Mouse (Mus musculus) heart, postnatal 0 days (tissue): ENCODE measurements at regions not wholly inside any gene's neighbourhood (a gene's known extent, or its start where the extent isn't known, plus 50 kb on each side); places are given as distances from the start of the nearest gene placed in this dataset.

Experiments used
- CTCF ChIP-seq: IDR thresholded peaks from 2 replicates; pipeline ENCODE4 v1.5.1; 2016; ENCODE audit warnings: antibody characterized with exemption, control low read depth, low read depth
- EP300 ChIP-seq: IDR thresholded peaks from 2 replicates; pipeline ENCODE4 v1.6.1; 2016; ENCODE audit warnings: antibody characterized with exemption, low read depth

DNA sequence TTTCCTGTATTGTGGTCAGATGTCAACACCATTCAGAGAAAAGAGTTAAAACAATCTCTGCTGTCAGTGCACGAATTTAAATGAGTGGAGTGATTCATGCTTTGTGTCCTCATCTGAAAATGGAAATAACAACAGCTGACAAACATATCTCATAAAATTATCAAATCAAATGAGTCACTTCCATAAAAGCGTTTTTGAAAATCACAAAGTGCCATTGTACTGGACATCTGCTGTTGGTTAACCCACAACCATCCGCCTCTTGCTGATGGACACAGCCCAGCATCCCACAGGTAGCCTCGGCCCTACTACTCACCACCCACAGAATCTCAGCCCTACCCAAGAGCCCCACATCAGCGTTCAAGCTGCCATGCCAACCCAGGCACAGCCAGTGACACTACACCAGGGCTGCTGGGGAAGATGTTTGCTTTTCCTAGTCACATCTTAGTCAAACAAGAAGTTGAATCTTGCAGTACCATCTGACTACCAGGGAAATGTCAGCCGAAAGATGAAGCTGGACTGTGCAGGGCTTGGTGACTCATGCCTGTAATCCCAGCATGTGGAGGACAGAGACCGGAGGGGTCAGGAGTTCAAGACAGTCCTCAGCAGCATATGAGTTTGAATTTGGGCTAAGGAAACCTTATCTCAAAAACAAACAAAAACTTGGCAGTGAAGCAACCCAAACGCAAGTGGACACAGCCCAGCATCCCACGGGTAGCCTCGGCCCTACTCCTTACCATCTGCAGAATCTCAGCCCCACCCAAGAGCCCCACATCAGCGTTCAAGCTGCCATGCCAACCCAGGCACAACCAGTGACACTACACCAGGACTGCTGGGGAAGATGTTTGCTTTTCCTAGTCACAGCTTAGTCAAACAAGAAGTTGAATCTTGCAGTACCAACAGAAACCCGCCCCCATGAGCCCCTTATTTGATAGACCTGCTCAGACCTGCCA, 131.9 kb upstream of the Noct start:
- no peak for TF ChIP-seq CTCF
- TF ChIP-seq EP300: no peak
